Mouse (Mus musculus): Measurements from ENCODE around the gene Smyd2.

DNA sequence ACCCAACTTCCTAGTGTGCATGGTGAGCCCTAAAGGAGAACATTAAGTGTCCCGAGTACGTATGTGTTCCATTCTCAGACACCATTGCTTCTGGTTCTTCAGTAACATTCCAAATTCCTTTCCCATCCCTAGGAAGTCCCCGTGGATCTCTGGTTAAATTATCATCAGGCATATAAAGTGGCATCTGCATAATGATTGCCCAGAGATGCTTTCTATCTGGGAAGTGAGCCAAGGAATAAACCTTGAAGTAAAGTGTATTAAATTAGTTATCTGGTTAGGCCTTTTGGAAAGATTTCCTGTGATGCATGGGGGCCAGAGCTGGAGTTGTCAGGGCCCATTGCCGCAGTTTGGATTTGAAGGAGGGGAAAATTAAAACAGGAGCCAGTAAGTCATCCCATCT, 50.1 kb downstream of the Smyd2 start:
- TF ChIP-seq ZKSCAN1 (IDR thresholded peaks at IDR 0.05; ENCODE audit: borderline replicate concordance, low read depth, low read length) (no peak), ZC3H11A (IDR thresholded peaks at IDR 0.05; ENCODE audit: low read depth, low read length) (no peak), EP300 (IDR thresholded peaks at IDR 0.05; ENCODE audit: low read length) (no peak), POLR2AphosphoS2 (IDR thresholded peaks at IDR 0.05; ENCODE audit: low read depth, low read length) (no peak)
